Mouse (Mus musculus) lung, postnatal 0 days (tissue): ENCODE measurements around the gene Ptgs2.

Source experiments
- CTCF ChIP-seq: IDR thresholded peaks from 2 replicates; pipeline ENCODE4 v1.5.1; 2016; ENCODE audit warnings: antibody characterized with exemption, mild to moderate bottlenecking
- EP300 ChIP-seq: IDR thresholded peaks from 2 replicates; pipeline ENCODE4 v1.6.1; 2016; ENCODE audit warnings: antibody characterized with exemption, mild to moderate bottlenecking, control low read depth

GRCm38 (mm10) chr1:150089040-150089692 is 10.7 kb upstream of the Ptgs2 start:
- TF ChIP-seq CTCF, result no peak
- no peak for TF ChIP-seq EP300
